Mouse (Mus musculus) right cerebral cortex, postnatal 36 days (tissue): ENCODE data around the gene BC003965.
A peak's percentile ranks its signal among the peaks of the same experiment; 100 is the strongest.

Experiments
- DNase-seq, 2 experiments: peaks; one replicate each; pipeline ENCODE4 v3.0.0; 2022; ENCODE audit warnings: low spot score in 2 of 2, mixed read lengths in 1 of 2

Gene BC003965

GRCm38 (mm10) chr17:25184129-25184691 lies at the start of gene BC003965:
Gene BC003965, plus strand, starts transcription at chr17:25184554.
- DNase-seq = peak; percentile 96 to 98

- no peak for DNase-seq
These were observed 48.7 kb upstream of the BC003965 start for GRCm38 (mm10) chr17:25135622-25136021.

GRCm38 (mm10) chr17:25138803-25139202 lies 45.6 kb upstream of the BC003965 start:
- DNase-seq = no peak

- no peak for DNase-seq
These were observed 44.4 kb upstream of the BC003965 start for GRCm38 (mm10) chr17:25139960-25140359.

GRCm38 (mm10) chr17:25162161-25162560 lies 22.2 kb upstream of the BC003965 start, which contains the start of gene Ccdc154:
Gene Ccdc154, plus strand, starts transcription at chr17:25162461.
- no peak for DNase-seq

GRCm38 (mm10) chr17:25163387-25163786 lies 21.0 kb upstream of the BC003965 start:
- DNase-seq = no peak

GRCm38 (mm10) chr17:25164770-25165169 lies 19.6 kb upstream of the BC003965 start:
- DNase-seq = no peak

- DNase-seq = no peak
These were observed 18.2 kb upstream of the BC003965 start for GRCm38 (mm10) chr17:25165970-25166671.

GRCm38 (mm10) chr17:25169706-25170105 lies 14.6 kb upstream of the BC003965 start:
- no peak for DNase-seq

- DNase-seq = no peak
These were observed 11.8 kb upstream of the BC003965 start for GRCm38 (mm10) chr17:25172558-25172957.

GRCm38 (mm10) chr17:25175411-25175810 lies 8.9 kb upstream of the BC003965 start, which contains the start of gene Gm38655:
Gene Gm38655, minus strand, starts transcription at chr17:25175471.
- DNase-seq = no peak

- DNase-seq = no peak
These were observed 1.1 kb upstream of the BC003965 start for GRCm38 (mm10) chr17:25183232-25183631.

GRCm38 (mm10) chr17:25184961-25185360 lies 607 bp downstream of the BC003965 start:
- DNase-seq = no peak

GRCm38 (mm10) chr17:25187784-25188149 lies 3.4 kb downstream of the BC003965 start:
- no peak for DNase-seq

GRCm38 (mm10) chr17:25188150-25189031 lies 4.0 kb downstream of the BC003965 start, which contains the start of gene Unkl:
Gene Unkl, plus strand, starts transcription at chr17:25188397.
- DNase-seq = peak; percentile 23 to 57

- DNase-seq = no peak
These were observed 4.7 kb downstream of the BC003965 start for GRCm38 (mm10) chr17:25189091-25189490.

GRCm38 (mm10) chr17:25202401-25202800 lies 18.0 kb downstream of the BC003965 start:
- DNase-seq = no peak

GRCm38 (mm10) chr17:25210006-25210405 lies 25.7 kb downstream of the BC003965 start:
- DNase-seq = no peak

- DNase-seq = no peak
These were observed 26.5 kb downstream of the BC003965 start for GRCm38 (mm10) chr17:25210680-25211466.

- DNase-seq = no peak
These were observed 27.4 kb downstream of the BC003965 start for GRCm38 (mm10) chr17:25211705-25212104.

GRCm38 (mm10) chr17:25215431-25215830 lies 31.1 kb downstream of the BC003965 start:
- no peak for DNase-seq
